24 mouse cellular contexts compared by ENCODE assay signal in the genomic region with DNA sequence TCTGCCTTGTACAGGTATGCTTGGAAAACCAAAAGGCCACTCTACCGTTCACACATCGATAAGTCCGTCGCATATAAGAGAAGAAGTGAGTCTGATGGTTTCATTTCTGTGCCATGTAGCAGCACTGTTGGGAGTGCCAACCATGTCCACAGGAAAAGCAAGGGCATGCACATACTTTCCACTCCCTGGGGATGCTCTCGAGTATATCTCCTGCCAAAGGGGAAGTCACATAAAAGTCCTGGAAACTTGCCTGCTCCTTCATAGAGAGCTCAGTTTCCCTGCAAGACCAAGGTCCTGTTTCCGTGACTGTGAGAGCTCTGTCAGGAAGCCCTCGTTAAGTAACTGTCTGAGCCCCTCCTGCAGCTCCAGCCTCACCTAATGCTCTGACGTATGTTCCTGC. TPM values are rescaled to one million over a fixed set of nuclear protein-coding genes. Genes with fewer than 3 reads are reported as not detected.
DNase-seq lines count a peak whose midpoint lies in the region; ATAC-seq and TF ChIP-seq lines count a peak whose summit lies in the region.
"Had no signal": no experiment of that assay in that cellular context is flagged by ENCODE, and none has a peak within 500 bp of the region (broad histone marks: within the 10 kb centered on the region; RNA-seq: fewer than 3 reads in every experiment).

No protein-coding gene starts in this region.

- no peak overlapping the region for H3K27ac ChIP-seq in embryonic facial prominence, embryonic 14.5 days (replicated peaks; ENCODE audit: low read depth, low read length)
- H3K27ac ChIP-seq in embryonic facial prominence, embryonic 10.5 days (replicated peaks) = no peak overlapping the region
- no peak overlapping the region for H3K27ac ChIP-seq in MEL (ENCODE audit: control insufficient read depth, low read depth, low read length)

- no peak for ATAC-seq in embryonic facial prominence, embryonic 14.5 days (ENCODE audit: low read depth)
- ATAC-seq: activated CD4-positive, CD25-positive, alpha-beta regulatory T cell, adult 4 months; CD4-positive, CD25-positive, alpha-beta regulatory T cell, adult 4 months; Patski had no signal

- no peak for TF ChIP-seq CTCF in MEL (IDR thresholded peaks at IDR 0.05 in 2 of 3, conservative IDR thresholded peaks at IDR 0.05 in 1 of 3; ENCODE audit: control insufficient read depth in 1 of 3, insufficient read depth in 1 of 3, low read depth in 2 of 3, low read length in 3 of 3, poor library complexity in 1 of 3, severe bottlenecking in 1 of 3)

- TF ChIP-seq RAD21 in MEL (IDR thresholded peaks at IDR 0.05; ENCODE audit: low read depth, low read length) = no peak

- intact Hi-C loops in heart, postnatal 10 days (cut with DNase I) = no loop called here

- H3K4me1 ChIP-seq in embryonic facial prominence, embryonic 14.5 days (ENCODE audit: control insufficient read depth, insufficient read depth, low read length) = no peaks in the 10 kb centered on the region
- H3K4me1 ChIP-seq in embryonic facial prominence, embryonic 10.5 days = no peaks in the 10 kb centered on the region
- peaks cover 0 to 9% of the 10 kb centered on the region in 2 experiments; a peak in 2 of 4 replicates for H3K4me1 ChIP-seq in MEL (ENCODE audit: control insufficient read depth in 1 of 2, insufficient read depth in 2 of 2, low read length in 2 of 2)

- no peak overlapping the region for H3K4me2 ChIP-seq in embryonic facial prominence, embryonic 14.5 days (ENCODE audit: low read depth, low read length)

- H3K9ac ChIP-seq in embryonic facial prominence, embryonic 14.5 days (ENCODE audit: low read depth, low read length) = no peak overlapping the region
- no peak overlapping the region for H3K9ac ChIP-seq in MEL (ENCODE audit: control insufficient read depth, low read depth, low read length, poor library complexity, severe bottlenecking)

- H3K9me3 ChIP-seq in embryonic facial prominence, embryonic 14.5 days (ENCODE audit: control insufficient read depth, low read length) = no peaks in the 10 kb centered on the region
- no peaks in the 10 kb centered on the region for H3K9me3 ChIP-seq in embryonic facial prominence, embryonic 10.5 days
- no peaks in the 10 kb centered on the region for H3K9me3 ChIP-seq in MEL (replicated peaks; ENCODE audit: insufficient read depth, low read length)
- H3K9me3 ChIP-seq: G1E had no signal

- TF ChIP-seq EP300 in MEL (IDR thresholded peaks at IDR 0.05; ENCODE audit: low read depth in 1 of 2, low read length in 2 of 2) = no peak

- DNase-seq in embryonic facial prominence, embryonic 14.5 days (ENCODE audit: low spot score) = peak; percentile 8
- no peak for DNase-seq in embryonic facial prominence, embryonic 10.5 days (ENCODE audit: low spot score)
- peak; percentile 58 for DNase-seq in heart, adult 11 months
- DNase-seq in heart, postnatal 10 days = no peak
- DNase-seq in MEL (ENCODE audit: low read depth, low spot score) (peak; percentile 27), adipocyte (ENCODE audit: low spot score) (peak; percentile 60)
- DNase-seq in lung, postnatal 36 days = no peak
- no peak for DNase-seq in kidney, adult 11 months
- DNase-seq: adrenal gland, adult 2 months; adrenal gland, adult 8-10 months; adrenal gland, postnatal 10 days; adrenal gland, postnatal 14 days; adrenal gland, postnatal 25 days; adrenal gland, postnatal 36 days; B cell, adult 2 months; cerebellum, adult 11 months; cerebellum, adult 11-12 months; cerebellum, adult 18-20 months; cerebellum, adult 2 months had no signal

- no peak for TF ChIP-seq POLR2A in MEL (IDR thresholded peaks at IDR 0.05; ENCODE audit: control insufficient read depth in 1 of 2, insufficient read depth in 1 of 2, low read depth in 1 of 2, low read length in 2 of 2, poor library complexity in 1 of 2)

- no peak overlapping the region for H3K4me3 ChIP-seq in embryonic facial prominence, embryonic 14.5 days (ENCODE audit: low read depth, low read length)
- no peak overlapping the region for H3K4me3 ChIP-seq in embryonic facial prominence, embryonic 10.5 days
- H3K4me3 ChIP-seq in MEL (ENCODE audit: control insufficient read depth in 1 of 2, insufficient read depth in 1 of 2, low read depth in 2 of 2, low read length in 2 of 2) = no peak overlapping the region

- WGBS in embryonic facial prominence, embryonic 14.5 days = 72% methylated on average over 8 of the region's 8 CpGs
- WGBS in embryonic facial prominence, embryonic 10.5 days = 79% methylated on average over 8 of the region's 8 CpGs

- no peaks in the 10 kb centered on the region for H3K79me2 ChIP-seq in MEL (ENCODE audit: control insufficient read depth, insufficient read depth, low read length, poor library complexity)

- no peaks in the 10 kb centered on the region for H3K27me3 ChIP-seq in embryonic facial prominence, embryonic 14.5 days (replicated peaks; ENCODE audit: control insufficient read depth, insufficient read depth, low read length)
- H3K27me3 ChIP-seq in embryonic facial prominence, embryonic 10.5 days (replicated peaks; ENCODE audit: low read depth, poor library complexity, severe bottlenecking) = no peaks in the 10 kb centered on the region
- H3K27me3 ChIP-seq in MEL (ENCODE audit: control insufficient read depth in 1 of 2, insufficient read depth in 2 of 2, low read length in 2 of 2) = no peaks in the 10 kb centered on the region
- H3K27me3 ChIP-seq: CH12.LX, Patski had no signal

- peaks cover 16% of the 10 kb centered on the region for H3K36me3 ChIP-seq in embryonic facial prominence, embryonic 14.5 days (ENCODE audit: control insufficient read depth, insufficient read depth, low read length)
- peaks cover 9% of the 10 kb centered on the region for H3K36me3 ChIP-seq in embryonic facial prominence, embryonic 10.5 days (replicated peaks)
- peaks cover 2 to 3% of the 10 kb centered on the region in 2 experiments; a peak in 2 of 4 replicates for H3K36me3 ChIP-seq in MEL (ENCODE audit: control insufficient read depth in 1 of 2, insufficient read depth in 2 of 2, low read length in 2 of 2)

TF ChIP-seq in MEL, 35 proteins besides CTCF, POLR2A, EP300 and RAD21:
- TF ChIP-seq MXI1 (IDR thresholded peaks at IDR 0.05; ENCODE audit: low read depth, low read length) (no peak), E2F4 (IDR thresholded peaks at IDR 0.05; ENCODE audit: borderline replicate concordance, low read depth, low read length) (no peak), MAFK (IDR thresholded peaks at IDR 0.05; ENCODE audit: borderline replicate concordance, low read depth, low read length) (no peak), USF2 (IDR thresholded peaks at IDR 0.05; ENCODE audit: borderline replicate concordance in 1 of 2, insufficient read depth in 1 of 2, low read depth in 1 of 2, low read length in 2 of 2) (no peak), USF1 (IDR thresholded peaks at IDR 0.05; ENCODE audit: low read depth, low read length) (no peak), ELF1 (IDR thresholded peaks at IDR 0.05; ENCODE audit: low read depth, low read length) (no peak), TCF12 (IDR thresholded peaks at IDR 0.05; ENCODE audit: low read depth, low read length) (no peak), SMC3 (IDR thresholded peaks at IDR 0.05; ENCODE audit: low read depth, low read length) (no peak), MAX (IDR thresholded peaks at IDR 0.05; ENCODE audit: low read length) (no peak), ETS1 (IDR thresholded peaks at IDR 0.05; ENCODE audit: low read depth, low read length) (no peak)

RNA-seq across cellular contexts. Expression of a gene that starts 16.1 kb away (rescaled TPM):
- polyA plus RNA-seq in embryonic facial prominence, embryonic 14.5 days (2014; fragmentation: Nextera tagmentation; extraction: Ambion mirVana) = 11.5 and 12.0 TPM in 2 replicates
- 0.40 and 0.72 TPM in 2 replicates for polyA plus RNA-seq in embryonic facial prominence, embryonic 10.5 days (2016; fragmentation: Nextera tagmentation; extraction: Ambion mirVana)
- under 1 TPM; 0.22 to 0.65 TPM for total RNA-seq in heart, postnatal 10 days (2021)
- 0.50 and 0.69 TPM in 2 replicates for total RNA-seq in MEL (2012; rRNA removed)
- 1 to 10 TPM in 1 of 2 experiments, not detected in 1; 1.3 TPM for polyA plus RNA-seq in MEL (2012; ENCODE audit: insufficient read depth in 1 of 2, insufficient read length in 2 of 2, low read depth in 1 of 2, low replicate concordance in 2 of 2, missing spikeins in 1 of 2)

RNA-seq across cellular contexts. Expression of a gene that starts 57.8 kb away (rescaled TPM):
- 23.8 and 24.0 TPM in 2 replicates for polyA plus RNA-seq in embryonic facial prominence, embryonic 14.5 days (2014; fragmentation: Nextera tagmentation; extraction: Ambion mirVana)
- polyA plus RNA-seq in embryonic facial prominence, embryonic 10.5 days (2016; fragmentation: Nextera tagmentation; extraction: Ambion mirVana) = 29.8 and 32.1 TPM in 2 replicates
- 10 to 100 TPM; 12.2 to 12.5 TPM for total RNA-seq in heart, postnatal 10 days (2021)
- total RNA-seq in MEL (2012; rRNA removed) = 28.0 and 28.1 TPM in 2 replicates
- polyA plus RNA-seq in MEL (2012; ENCODE audit: insufficient read depth in 1 of 2, insufficient read length in 2 of 2, low read depth in 1 of 2, low replicate concordance in 2 of 2, missing spikeins in 1 of 2) = 10 to 100 TPM in 1 of 2 experiments, not detected in 1; 26.4 TPM

Comparison
In these comparisons a context has a peak if more than half of its experiments do, and no peak if none do; other contexts are left out.
1. DNase-seq: peak in embryonic facial prominence, embryonic 14.5 days (single experiment), heart, adult 11 months (single experiment), MEL (single experiment) and adipocyte (single experiment); none in embryonic facial prominence, embryonic 10.5 days (single experiment), heart, postnatal 10 days (0 of 2), lung, postnatal 36 days (single experiment) and kidney, adult 11 months (single experiment).